Mouse (Mus musculus): ENCODE data around the gene Mapk14.

DNA sequence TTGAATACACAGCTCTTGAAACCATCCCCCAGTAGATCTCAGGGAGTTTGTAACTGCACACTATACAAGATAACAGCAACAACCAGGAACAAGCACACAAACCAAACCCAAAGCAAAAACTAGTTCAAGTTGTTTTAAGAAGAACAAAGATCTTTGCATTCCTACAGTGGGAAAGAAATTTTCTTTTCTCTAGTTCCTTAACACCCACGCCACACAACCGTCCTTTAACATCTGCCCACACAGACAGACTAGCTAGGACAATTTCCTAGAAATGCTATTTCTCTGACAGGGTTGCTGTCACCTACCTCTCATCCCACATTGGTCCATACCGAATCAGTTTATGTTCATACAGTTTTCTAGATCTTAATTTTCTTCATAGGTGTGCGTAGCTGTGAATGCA, 105.9 kb downstream of the Mapk14 start:
- TF ChIP-seq POLR2A (IDR thresholded peaks at IDR 0.05; ENCODE audit: insufficient read depth, low read length) (no peak), CTCF (IDR thresholded peaks at IDR 0.05; ENCODE audit: low read depth, low read length) (no peak), EP300 (IDR thresholded peaks at IDR 0.05; ENCODE audit: insufficient read depth, low read depth, low read length) (no peak)

Measured in ES-Bruce4 (cell line).